Mouse (Mus musculus): ENCODE results near the gene Cdc16. TPM values are rescaled to one million over a fixed set of nuclear protein-coding genes. Genes with fewer than 3 reads are reported as not detected.

The Cdc16 gene
- polyA plus RNA-seq, 1 experiment from 2014 or later: 255 TPM

DNA sequence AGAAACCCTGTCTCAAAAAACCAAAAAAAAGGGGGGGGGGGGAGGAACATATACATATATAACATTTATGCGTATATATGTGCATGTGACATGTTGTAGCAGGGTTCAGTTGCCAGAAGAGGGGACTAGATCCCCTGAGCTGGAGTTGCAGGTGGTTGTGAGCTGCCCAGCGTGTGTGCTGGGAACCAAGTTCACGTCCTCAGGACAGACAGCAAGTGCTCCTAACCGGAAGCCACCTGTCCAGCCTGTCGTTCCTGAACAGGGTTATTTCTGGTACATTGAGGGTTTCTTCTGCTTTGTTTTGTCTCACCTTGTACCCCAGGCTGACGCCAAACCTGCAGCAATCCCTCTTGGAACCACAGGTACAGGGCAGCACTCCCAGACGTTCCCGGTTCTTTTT lies 32.1 kb downstream of the Cdc16 start:
- Histone ChIP-seq H3K9ac (ENCODE audit: low read length) (no peak overlapping the region), H3K27ac (ENCODE audit: low read depth, low read length) (no peak overlapping the region), H3K4me1 (ENCODE audit: control insufficient read depth, insufficient read depth, low read length) (peaks cover 5% of the 10 kb centered on the region; the same call in 1 of the 2 replicates), H3K4me2 (ENCODE audit: low read depth) (no peak overlapping the region), H3K4me3 (ENCODE audit: low read depth, low read length) (no peak overlapping the region), H3K27me3 (ENCODE audit: control insufficient read depth, insufficient read depth, low read length) (no peaks in the 10 kb centered on the region), H3K36me3 (ENCODE audit: control insufficient read depth, insufficient read depth, low read length) (peaks cover 4% of the 10 kb centered on the region; the same call in 1 of the 2 replicates), H3K9me3 (ENCODE audit: control insufficient read depth, low read length) (no peaks in the 10 kb centered on the region)
- DNase-seq (ENCODE audit: low spot score): no peak
- 94% methylated on average over 8 of the region's 8 CpGs for WGBS
- no peak for ATAC-seq (ENCODE audit: insufficient read depth, low FRiP score, low TSS enrichment)

- no peak overlapping the region for H3K27ac ChIP-seq (ENCODE audit: low read depth, low read length)
- H3K4me2 ChIP-seq (ENCODE audit: low read depth): no peak overlapping the region
- no peak for DNase-seq (ENCODE audit: low spot score)
- no peak overlapping the region for H3K9ac ChIP-seq (ENCODE audit: low read length)
- no peak overlapping the region for H3K4me3 ChIP-seq (ENCODE audit: low read depth, low read length)
- H3K36me3 ChIP-seq (ENCODE audit: control insufficient read depth, insufficient read depth, low read length): peaks cover 13% of the 10 kb centered on the region
- H3K27me3 ChIP-seq (ENCODE audit: control insufficient read depth, insufficient read depth, low read length): no peaks in the 10 kb centered on the region
- H3K4me1 ChIP-seq (ENCODE audit: control insufficient read depth, insufficient read depth, low read length): no peaks in the 10 kb centered on the region
- no peak for ATAC-seq (ENCODE audit: insufficient read depth, low FRiP score, low TSS enrichment)
- H3K9me3 ChIP-seq (ENCODE audit: control insufficient read depth, low read length): no peaks in the 10 kb centered on the region
- WGBS: 81% methylated on average over 8 of the region's 8 CpGs
These were observed 35.7 kb downstream of the Cdc16 start for GRCm38 (mm10) chr8:13793097-13793745.

GRCm38 (mm10) chr8:13793746-13794101 lies 36.2 kb downstream of the Cdc16 start:
- no peak for DNase-seq (ENCODE audit: low spot score)
- no peak overlapping the region for H3K27ac ChIP-seq (ENCODE audit: low read depth, low read length)
- no peak overlapping the region for H3K9ac ChIP-seq (ENCODE audit: low read length)
- no peak for ATAC-seq (ENCODE audit: insufficient read depth, low FRiP score, low TSS enrichment)
- H3K4me1 ChIP-seq (ENCODE audit: control insufficient read depth, insufficient read depth, low read length): no peaks in the 10 kb centered on the region
- no peaks in the 10 kb centered on the region for H3K27me3 ChIP-seq (ENCODE audit: control insufficient read depth, insufficient read depth, low read length)
- 77% methylated on average over 11 of the region's 11 CpGs for WGBS
- H3K4me3 ChIP-seq (ENCODE audit: low read depth, low read length): no peak overlapping the region
- H3K4me2 ChIP-seq (ENCODE audit: low read depth): no peak overlapping the region
- peaks cover 15% of the 10 kb centered on the region for H3K36me3 ChIP-seq (ENCODE audit: control insufficient read depth, insufficient read depth, low read length)
- H3K9me3 ChIP-seq (ENCODE audit: control insufficient read depth, low read length): no peaks in the 10 kb centered on the region

DNA sequence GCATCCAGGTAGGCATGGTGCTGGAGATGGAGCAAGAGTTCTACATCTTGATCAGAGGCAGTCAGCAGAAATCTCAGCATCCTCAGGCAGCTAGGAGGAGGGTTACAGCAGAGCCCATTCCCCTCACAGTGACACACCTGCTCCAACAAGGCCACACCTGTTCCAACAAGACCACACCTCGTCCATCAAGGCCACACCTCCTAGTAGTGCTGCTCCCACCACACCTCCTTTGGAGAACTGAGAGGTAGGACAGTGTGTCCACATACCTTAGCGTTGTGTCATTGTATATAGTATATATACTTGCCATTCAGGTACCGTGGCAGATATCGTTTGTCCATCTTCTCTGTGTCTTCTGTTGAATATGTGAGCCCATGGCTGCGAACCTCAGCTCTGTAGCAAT lies 40.2 kb downstream of the Cdc16 start:
- 92% methylated on average over 5 of the region's 5 CpGs for WGBS
- no peak overlapping the region for H3K4me3 ChIP-seq (ENCODE audit: low read depth, low read length)

GRCm38 (mm10) chr8:13799566-13799965 lies 42.1 kb downstream of the Cdc16 start:
- H3K4me1 ChIP-seq (ENCODE audit: control insufficient read depth, insufficient read depth, low read length): no peaks in the 10 kb centered on the region
- H3K4me3 ChIP-seq (ENCODE audit: low read depth, low read length): no peak overlapping the region
- no peak overlapping the region for H3K9ac ChIP-seq (ENCODE audit: low read length)
- no peaks in the 10 kb centered on the region for H3K9me3 ChIP-seq (ENCODE audit: control insufficient read depth, low read length)
- no peaks in the 10 kb centered on the region for H3K27me3 ChIP-seq (ENCODE audit: control insufficient read depth, insufficient read depth, low read length)
- no peak for ATAC-seq (ENCODE audit: insufficient read depth, low FRiP score, low TSS enrichment)
- no peak overlapping the region for H3K4me2 ChIP-seq (ENCODE audit: low read depth)
- H3K36me3 ChIP-seq (ENCODE audit: control insufficient read depth, insufficient read depth, low read length): peaks cover 11% of the 10 kb centered on the region
- WGBS: 86% methylated on average over 5 of the region's 5 CpGs
- H3K27ac ChIP-seq (ENCODE audit: low read depth, low read length): no peak overlapping the region
- DNase-seq (ENCODE audit: low spot score): no peak

More for the DNA sequence above, 40.2 kb downstream of the Cdc16 start:
- H3K4me1 ChIP-seq (ENCODE audit: control insufficient read depth, insufficient read depth, low read length): no peaks in the 10 kb centered on the region
- no peak for DNase-seq (ENCODE audit: low spot score)
- no peaks in the 10 kb centered on the region for H3K27me3 ChIP-seq (ENCODE audit: control insufficient read depth, insufficient read depth, low read length)
- no peak overlapping the region for H3K9ac ChIP-seq (ENCODE audit: low read length)
- H3K4me2 ChIP-seq (ENCODE audit: low read depth): no peak overlapping the region
- no peak overlapping the region for H3K27ac ChIP-seq (ENCODE audit: low read depth, low read length)
- H3K9me3 ChIP-seq (ENCODE audit: control insufficient read depth, low read length): no peaks in the 10 kb centered on the region
- ATAC-seq (ENCODE audit: insufficient read depth, low FRiP score, low TSS enrichment): no peak
- peaks cover 11% of the 10 kb centered on the region for H3K36me3 ChIP-seq (ENCODE audit: control insufficient read depth, insufficient read depth, low read length)

DNA sequence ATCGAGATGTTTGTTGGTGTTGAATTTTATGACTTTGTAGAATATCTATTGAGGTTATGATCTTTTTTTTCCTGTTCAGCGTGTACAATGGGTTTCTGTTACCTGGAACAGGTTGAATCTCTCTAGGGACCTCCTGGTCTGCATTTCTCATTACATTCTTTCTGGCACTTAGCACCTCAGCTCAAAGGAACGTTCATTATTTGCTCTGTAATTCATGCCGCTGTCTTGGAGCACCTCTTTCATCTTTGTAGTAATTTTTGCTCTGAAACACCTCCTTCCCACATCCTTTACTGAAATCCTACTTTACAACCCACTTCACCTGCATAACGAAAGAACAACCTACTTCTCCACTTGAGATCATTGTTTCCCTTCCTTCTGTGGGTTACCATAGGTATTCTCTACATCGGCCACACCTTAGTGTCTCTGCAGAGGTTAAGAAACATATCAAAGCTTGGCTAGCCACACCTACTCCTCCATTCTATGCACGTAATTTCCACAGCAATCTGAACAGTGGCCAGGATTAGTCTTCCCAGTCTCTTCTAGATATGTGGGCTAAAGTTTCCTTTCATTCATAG lies 71.2 kb downstream of the Cdc16 start:
- WGBS: 79% methylated on average over 7 of the region's 7 CpGs
- Histone ChIP-seq H3K27me3 (ENCODE audit: control insufficient read depth, insufficient read depth, low read length) (no peaks in the 10 kb centered on the region), H3K4me3 (ENCODE audit: low read depth, low read length) (no peak overlapping the region), H3K36me3 (ENCODE audit: control insufficient read depth, insufficient read depth, low read length) (no peaks in the 10 kb centered on the region), H3K9ac (ENCODE audit: low read length) (no peak overlapping the region), H3K4me1 (ENCODE audit: control insufficient read depth, insufficient read depth, low read length) (no peaks in the 10 kb centered on the region), H3K9me3 (ENCODE audit: control insufficient read depth, low read length) (no peaks in the 10 kb centered on the region), H3K27ac (ENCODE audit: low read depth, low read length) (no peak overlapping the region), H3K4me2 (ENCODE audit: low read depth) (no peak overlapping the region)
- no peak for DNase-seq (ENCODE audit: low spot score)
- no peak for ATAC-seq (ENCODE audit: insufficient read depth, low FRiP score, low TSS enrichment)

Other genes starting within 250 kb of the Cdc16 start
- gene 1700029H14Rik, start 195.2 kb upstream of the Cdc16 start, polyA plus RNA-seq (2014; fragmentation: Nextera tagmentation; extraction: Ambion mirVana): not detected in 2 replicates
- gene Rasa3, start 80.1 kb upstream of the Cdc16 start, polyA plus RNA-seq (2014; fragmentation: Nextera tagmentation; extraction: Ambion mirVana): 30.5 and 31.3 TPM in 2 replicates
- gene Cfap97d2, start 51.8 kb upstream of the Cdc16 start, polyA plus RNA-seq (2014; fragmentation: Nextera tagmentation; extraction: Ambion mirVana): 0.38 and 0.52 TPM in 2 replicates
- gene Upf3a, start 27.9 kb downstream of the Cdc16 start, polyA plus RNA-seq (2014; fragmentation: Nextera tagmentation; extraction: Ambion mirVana): 38.5 and 38.8 TPM in 2 replicates
- gene AF366264, start 80.7 kb downstream of the Cdc16 start, polyA plus RNA-seq (2014; fragmentation: Nextera tagmentation; extraction: Ambion mirVana): not detected in 2 replicates
- gene Champ1, start 112.0 kb downstream of the Cdc16 start, polyA plus RNA-seq (2014; fragmentation: Nextera tagmentation; extraction: Ambion mirVana): 57.5 and 59.1 TPM in 2 replicates
- 84.7 and 86.7 TPM in 2 replicates for gene Coprs, start 132.6 kb downstream of the Cdc16 start, polyA plus RNA-seq (2014; fragmentation: Nextera tagmentation; extraction: Ambion mirVana)